In genomic region chr4:136696381-136696925, GRCm38 (mm10) we compare ENCODE assay signal across 9 mouse cellular contexts.
DNase-seq lines count a peak whose midpoint lies in the region; ATAC-seq and TF ChIP-seq lines count a peak whose summit lies in the region.
"Had no signal": no experiment of that assay in that cellular context is flagged by ENCODE, and none has a peak within 500 bp of the region (broad histone marks: within the 10 kb centered on the region; RNA-seq: fewer than 3 reads in every experiment).

No protein-coding gene starts in this region.

- DNase-seq in 3134 (ENCODE audit: extremely low read depth, insufficient read length, low spot score), result peak; percentile 26
- DNase-seq in CD4-positive helper T cell, adult 2 months (ENCODE audit: low read depth, low spot score), result peak; percentile 52
- DNase-seq in brain, embryonic 14.5 days (ENCODE audit: low read depth), result peak; percentile 66
- DNase-seq in liver, adult 2 months (ENCODE audit: extremely low read depth, low read depth, low spot score), result peak; percentile 13

- H3K79me2 ChIP-seq in liver, adult 2 months (ENCODE audit: control insufficient read depth, insufficient read depth, low read length), result no peaks in the 10 kb centered on the region

- no peak overlapping the region for H3K4me2 ChIP-seq in intestine, postnatal 0 days (replicated peaks; ENCODE audit: low read depth)
- H3K4me2 ChIP-seq: heart, embryonic 15.5 days had no signal

- peak; percentile 52 for ATAC-seq in erythroblast, adult 5-6 weeks (replicated peaks; ENCODE audit: low FRiP score, poor library complexity, severe bottlenecking)
- peak; percentile 41; the same call in 1 of the 2 replicates for ATAC-seq in intestine, postnatal 0 days
- no peak for ATAC-seq in activated CD4-positive, CD25-positive, alpha-beta regulatory T cell, adult 4 months

- no peak overlapping the region for H3K27ac ChIP-seq in intestine, postnatal 0 days (ENCODE audit: low read depth, low read length)
- no peak overlapping the region for H3K27ac ChIP-seq in liver, adult 2 months (replicated peaks; ENCODE audit: insufficient read depth, low read depth, low read length)
- H3K27ac ChIP-seq in olfactory bulb, adult 2 months (ENCODE audit: insufficient read depth, low read depth, low read length), result no peak overlapping the region
- H3K27ac ChIP-seq: heart, embryonic 15.5 days had no signal

- no peak for TF ChIP-seq POLR2A in brain, embryonic 14.5 days (IDR thresholded peaks at IDR 0.05; ENCODE audit: borderline replicate concordance, extremely low read depth, insufficient read depth, insufficient read length, poor library complexity, severe bottlenecking)
- TF ChIP-seq POLR2A in liver, adult 2 months (IDR thresholded peaks at IDR 0.05; ENCODE audit: extremely low read depth, insufficient read depth, low read length), result no peak
- TF ChIP-seq POLR2A in olfactory bulb, adult 2 months (IDR thresholded peaks at IDR 0.05; ENCODE audit: insufficient read depth, low read depth, low read length), result no peak

- peak; percentile 95 for TF ChIP-seq CTCF in brain, embryonic 14.5 days (IDR thresholded peaks at IDR 0.05; ENCODE audit: borderline replicate concordance, extremely low read depth, insufficient read depth, insufficient read length)
- peak; percentile 97 for TF ChIP-seq CTCF in intestine, postnatal 0 days (IDR thresholded peaks at IDR 0.05; ENCODE audit: low read depth)
- TF ChIP-seq CTCF in liver, adult 2 months (IDR thresholded peaks at IDR 0.05; ENCODE audit: low read depth, low read length), result peak; percentile 95
- peak; percentile 83 for TF ChIP-seq CTCF in olfactory bulb, adult 2 months (IDR thresholded peaks at IDR 0.05; ENCODE audit: insufficient read depth, low read depth, low read length)

- H3K4me3 ChIP-seq in intestine, postnatal 0 days (ENCODE audit: low read depth, low read length), result no peak overlapping the region
- H3K4me3 ChIP-seq in liver, adult 2 months (ENCODE audit: insufficient read depth, low read depth, low read length), result no peak overlapping the region
- no peak overlapping the region for H3K4me3 ChIP-seq in olfactory bulb, adult 2 months (ENCODE audit: insufficient read depth, low read depth, low read length)
- H3K4me3 ChIP-seq: heart, embryonic 15.5 days had no signal

- H3K9me3 ChIP-seq in intestine, postnatal 0 days (ENCODE audit: control insufficient read depth), result no peaks in the 10 kb centered on the region
- H3K9me3 ChIP-seq: heart, embryonic 15.5 days had no signal

- no peaks in the 10 kb centered on the region for H3K27me3 ChIP-seq in intestine, postnatal 0 days (replicated peaks; ENCODE audit: control insufficient read depth, insufficient read depth, low read length)
- H3K27me3 ChIP-seq in liver, adult 2 months (ENCODE audit: control insufficient read depth, insufficient read depth, low read length), result no peaks in the 10 kb centered on the region

- no peaks in the 10 kb centered on the region for H3K4me1 ChIP-seq in intestine, postnatal 0 days (replicated peaks; ENCODE audit: control insufficient read depth, insufficient read depth, low read length)
- H3K4me1 ChIP-seq in liver, adult 2 months (ENCODE audit: control insufficient read depth, insufficient read depth, low read length), result no peaks in the 10 kb centered on the region
- H3K4me1 ChIP-seq in olfactory bulb, adult 2 months (ENCODE audit: control insufficient read depth, insufficient read depth, low read length), result no peaks in the 10 kb centered on the region
- H3K4me1 ChIP-seq: heart, embryonic 15.5 days had no signal

- WGBS in intestine, postnatal 0 days, result 23% methylated on average over 5 of the region's 5 CpGs
- WGBS in liver, adult 2 months, result 21% methylated on average over 5 of the region's 5 CpGs
- 29% methylated on average over 5 of the region's 5 CpGs for WGBS in olfactory bulb, adult 2 months

- H3K9ac ChIP-seq in intestine, postnatal 0 days (ENCODE audit: low read depth, low read length), result no peak overlapping the region
- H3K9ac ChIP-seq in liver, adult 2 months (ENCODE audit: low read depth, low read length), result no peak overlapping the region
- H3K9ac ChIP-seq: heart, embryonic 15.5 days had no signal

- peaks cover 23% of the 10 kb centered on the region for H3K36me3 ChIP-seq in intestine, postnatal 0 days (ENCODE audit: control insufficient read depth, insufficient read depth)
- H3K36me3 ChIP-seq in liver, adult 2 months (ENCODE audit: control insufficient read depth, insufficient read depth, low read length), result no peaks in the 10 kb centered on the region
- H3K36me3 ChIP-seq: heart, embryonic 15.5 days had no signal

Comparison
In these comparisons a context has a peak if more than half of its experiments do, and no peak if none do; other contexts are left out.
1. DNase-seq: peak in every context shown above with its lines; median percentile 66 in brain, embryonic 14.5 days; 52 in CD4-positive helper T cell, adult 2 months; 26 in 3134; 13 in liver, adult 2 months.